Mouse (Mus musculus): ENCODE results near the gene Adgrb3. TPM values are rescaled to one million over a fixed set of nuclear protein-coding genes. Genes with fewer than 3 reads are reported as not detected.

Gene Adgrb3
- polyA plus RNA-seq, 1 experiment: not detected

- WGBS: 58% methylated on average over 9 of the region's 9 CpGs
- no peak overlapping the region for H3K4me3 ChIP-seq (replicated peaks; ENCODE audit: extremely low read depth, low read depth, low read length)
- no peak for TF ChIP-seq POLR2A (IDR thresholded peaks at IDR 0.05; ENCODE audit: borderline replicate concordance, extremely low read depth, low read depth, low read length)
- no peak for TF ChIP-seq CTCF (IDR thresholded peaks at IDR 0.05; ENCODE audit: insufficient read depth, low read length)
These were observed 1.3 kb downstream of the Adgrb3 start for GRCm38 (mm10) chr1:25828071-25828755.

GRCm38 (mm10) chr1:25827436-25827835, 2.1 kb downstream of the Adgrb3 start:
- 62% methylated on average over 9 of the region's 9 CpGs for WGBS
- no peak for DNase-seq

More at GRCm38 (mm10) chr1:25828071-25828755, 1.3 kb downstream of the Adgrb3 start:
- no peaks in the 10 kb centered on the region for H3K4me1 ChIP-seq (ENCODE audit: control insufficient read depth, insufficient read depth, low read length)
- DNase-seq: no peak

GRCm38 (mm10) chr1:25826771-25827170, 2.7 kb downstream of the Adgrb3 start:
- TF ChIP-seq POLR2A (IDR thresholded peaks at IDR 0.05; ENCODE audit: borderline replicate concordance, extremely low read depth, low read depth, low read length): no peak
- DNase-seq: no peak
- H3K4me1 ChIP-seq (ENCODE audit: control insufficient read depth, insufficient read depth, low read length): no peaks in the 10 kb centered on the region
- H3K4me3 ChIP-seq (replicated peaks; ENCODE audit: extremely low read depth, low read depth, low read length): no peak overlapping the region
- 13% methylated on average over 7 of the region's 7 CpGs for WGBS

More at GRCm38 (mm10) chr1:25827436-25827835, 2.1 kb downstream of the Adgrb3 start:
- H3K4me3 ChIP-seq (replicated peaks; ENCODE audit: extremely low read depth, low read depth, low read length): no peak overlapping the region
- H3K4me1 ChIP-seq (ENCODE audit: control insufficient read depth, insufficient read depth, low read length): no peaks in the 10 kb centered on the region
- TF ChIP-seq CTCF (IDR thresholded peaks at IDR 0.05; ENCODE audit: insufficient read depth, low read length) (no peak), POLR2A (IDR thresholded peaks at IDR 0.05; ENCODE audit: borderline replicate concordance, extremely low read depth, low read depth, low read length) (no peak)

- Histone ChIP-seq H3K4me3 (replicated peaks; ENCODE audit: extremely low read depth, low read depth, low read length) (no peak overlapping the region), H3K4me1 (ENCODE audit: control insufficient read depth, insufficient read depth, low read length) (no peaks in the 10 kb centered on the region)
- no peak for TF ChIP-seq POLR2A (IDR thresholded peaks at IDR 0.05; ENCODE audit: borderline replicate concordance, extremely low read depth, low read depth, low read length)
- no peak for TF ChIP-seq CTCF (IDR thresholded peaks at IDR 0.05; ENCODE audit: insufficient read depth, low read length)
- DNase-seq: no peak
- 35% methylated on average over 4 of the region's 4 CpGs for whole genome bisulfite sequencing
These were observed 4.9 kb downstream of the Adgrb3 start for GRCm38 (mm10) chr1:25824626-25825025.

- no peak for DNase-seq
- no peak for TF ChIP-seq POLR2A (IDR thresholded peaks at IDR 0.05; ENCODE audit: borderline replicate concordance, extremely low read depth, low read depth, low read length)
- TF ChIP-seq CTCF (IDR thresholded peaks at IDR 0.05; ENCODE audit: insufficient read depth, low read length): no peak
- WGBS: 73% methylated on average over 10 of the region's 10 CpGs
- no peaks in the 10 kb centered on the region for H3K4me1 ChIP-seq (ENCODE audit: control insufficient read depth, insufficient read depth, low read length)
- H3K4me3 ChIP-seq (replicated peaks; ENCODE audit: extremely low read depth, low read depth, low read length): no peak overlapping the region
These were observed 5.5 kb downstream of the Adgrb3 start for GRCm38 (mm10) chr1:25823961-25824360.

- TF ChIP-seq POLR2A (IDR thresholded peaks at IDR 0.05; ENCODE audit: borderline replicate concordance, extremely low read depth, low read depth, low read length): no peak
- no peak for TF ChIP-seq CTCF (IDR thresholded peaks at IDR 0.05; ENCODE audit: insufficient read depth, low read length)
- Histone ChIP-seq H3K4me3 (replicated peaks; ENCODE audit: extremely low read depth, low read depth, low read length) (no peak overlapping the region), H3K4me1 (ENCODE audit: control insufficient read depth, insufficient read depth, low read length) (no peaks in the 10 kb centered on the region)
- 54% methylated on average over 1 of the region's 1 CpGs for WGBS
- DNase-seq: no peak
These were observed 14.0 kb downstream of the Adgrb3 start for GRCm38 (mm10) chr1:25815491-25815890.

- TF ChIP-seq CTCF (IDR thresholded peaks at IDR 0.05; ENCODE audit: insufficient read depth, low read length): no peak
- no peak for TF ChIP-seq POLR2A (IDR thresholded peaks at IDR 0.05; ENCODE audit: borderline replicate concordance, extremely low read depth, low read depth, low read length)
- DNase-seq: no peak
- H3K4me3 ChIP-seq (replicated peaks; ENCODE audit: extremely low read depth, low read depth, low read length): no peak overlapping the region
- 69% methylated on average over 1 of the region's 1 CpGs for WGBS
- no peaks in the 10 kb centered on the region for H3K4me1 ChIP-seq (ENCODE audit: control insufficient read depth, insufficient read depth, low read length)
These were observed 50.7 kb downstream of the Adgrb3 start for GRCm38 (mm10) chr1:25778784-25779183.

- WGBS: 79% methylated on average over 4 of the region's 4 CpGs
- no peak for TF ChIP-seq CTCF (IDR thresholded peaks at IDR 0.05; ENCODE audit: insufficient read depth, low read length)
- no peak for DNase-seq
- no peak overlapping the region for H3K4me3 ChIP-seq (replicated peaks; ENCODE audit: extremely low read depth, low read depth, low read length)
- H3K4me1 ChIP-seq (ENCODE audit: control insufficient read depth, insufficient read depth, low read length): no peaks in the 10 kb centered on the region
These were observed 52.0 kb downstream of the Adgrb3 start for GRCm38 (mm10) chr1:25777459-25777858.

- 63% methylated on average over 3 of the region's 3 CpGs for WGBS
- H3K4me1 ChIP-seq (ENCODE audit: control insufficient read depth, insufficient read depth, low read length): no peaks in the 10 kb centered on the region
- TF ChIP-seq POLR2A (IDR thresholded peaks at IDR 0.05; ENCODE audit: borderline replicate concordance, extremely low read depth, low read depth, low read length) (no peak), CTCF (IDR thresholded peaks at IDR 0.05; ENCODE audit: insufficient read depth, low read length) (no peak)
- no peak for DNase-seq
- H3K4me3 ChIP-seq (replicated peaks; ENCODE audit: extremely low read depth, low read depth, low read length): no peak overlapping the region
These were observed 53.9 kb downstream of the Adgrb3 start for GRCm38 (mm10) chr1:25775440-25776130.

- WGBS: 63% methylated on average over 2 of the region's 2 CpGs
- no peak for DNase-seq
- no peaks in the 10 kb centered on the region for H3K4me1 ChIP-seq (ENCODE audit: control insufficient read depth, insufficient read depth, low read length)
- TF ChIP-seq CTCF (IDR thresholded peaks at IDR 0.05; ENCODE audit: insufficient read depth, low read length): no peak
- TF ChIP-seq POLR2A (IDR thresholded peaks at IDR 0.05; ENCODE audit: borderline replicate concordance, extremely low read depth, low read depth, low read length): no peak
- H3K4me3 ChIP-seq (replicated peaks; ENCODE audit: extremely low read depth, low read depth, low read length): no peak overlapping the region
These were observed 60.5 kb downstream of the Adgrb3 start for GRCm38 (mm10) chr1:25768958-25769357.

All from lung, adult 2 months (tissue).